Mouse (Mus musculus): Measurements from ENCODE around the gene Csrnp2. TPM values are rescaled to one million over a fixed set of nuclear protein-coding genes. Genes with fewer than 3 reads are reported as not detected.

Gene Csrnp2
- polyA plus RNA-seq, 1 experiment from 2014 or later, result 4.7 TPM

DNA sequence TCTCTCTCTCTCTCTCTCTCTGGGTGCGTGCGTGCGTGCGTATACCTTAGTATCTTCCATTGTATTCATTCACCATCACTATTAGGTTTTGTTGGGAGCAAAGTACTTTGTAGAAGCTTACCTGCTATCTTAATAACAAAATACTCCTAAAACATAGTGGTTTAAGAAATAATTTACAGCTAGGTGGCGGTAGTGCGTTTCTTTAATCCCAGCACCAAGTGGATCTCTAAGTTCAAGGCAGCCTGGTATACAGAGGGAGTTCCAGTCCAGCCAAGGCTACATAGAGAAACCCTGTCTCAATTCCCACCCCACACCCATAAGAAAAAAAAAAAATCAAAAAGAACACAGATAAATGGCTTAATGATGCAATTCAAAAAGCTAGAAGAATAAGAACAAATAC is 42.6 kb upstream of the Csrnp2 start:
- no peak for ATAC-seq
- TF ChIP-seq EP300 (IDR thresholded peaks at IDR 0.05) (no peak), CTCF (IDR thresholded peaks at IDR 0.05) (peak; percentile 66)
- Histone ChIP-seq H3K4me3 (ENCODE audit: low read depth, low read length) (no peak overlapping the region), H3K27ac (ENCODE audit: low read length) (no peak overlapping the region), H3K4me1 (ENCODE audit: insufficient read depth, low read depth, low read length) (no peaks in the 10 kb centered on the region), H3K36me3 (ENCODE audit: insufficient read depth, low read length) (no peaks in the 10 kb centered on the region), H3K9me3 (ENCODE audit: low read length) (no peaks in the 10 kb centered on the region), H3K4me2 (replicated peaks; ENCODE audit: low read depth, low read length) (no peak overlapping the region), H3K9ac (replicated peaks; ENCODE audit: low read depth) (no peak overlapping the region), H3K27me3 (replicated peaks; ENCODE audit: insufficient read depth, low read length) (no peaks in the 10 kb centered on the region)
- peak; percentile 84 for DNase-seq (ENCODE audit: low spot score)
- 81% methylated on average over 6 of the region's 6 CpGs for WGBS

DNA sequence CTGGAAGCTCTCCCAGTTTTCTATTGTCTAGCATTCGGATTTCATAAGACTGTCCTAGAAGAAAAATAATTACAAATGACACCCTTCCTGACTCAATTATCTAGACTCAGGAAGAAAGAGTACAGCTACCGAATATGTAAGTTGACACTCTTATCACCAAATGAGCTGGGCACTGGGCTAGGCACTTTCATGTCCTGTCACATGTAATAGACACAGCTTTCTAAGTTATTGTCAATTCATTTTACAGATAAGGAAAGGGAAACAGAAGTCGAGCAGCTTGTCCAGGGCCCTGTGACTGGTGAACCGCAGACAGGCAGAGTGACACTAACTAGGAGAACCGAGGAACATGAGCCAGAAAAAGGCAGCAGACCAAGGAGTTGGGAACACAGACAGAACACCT is 32.6 kb upstream of the Csrnp2 start:
- Histone ChIP-seq H3K27me3 (replicated peaks; ENCODE audit: insufficient read depth, low read length) (no peaks in the 10 kb centered on the region), H3K4me2 (replicated peaks; ENCODE audit: low read depth, low read length) (no peak overlapping the region), H3K9ac (replicated peaks; ENCODE audit: low read depth) (no peak overlapping the region), H3K9me3 (ENCODE audit: low read length) (no peaks in the 10 kb centered on the region), H3K4me3 (ENCODE audit: low read depth, low read length) (no peak overlapping the region), H3K36me3 (ENCODE audit: insufficient read depth, low read length) (no peaks in the 10 kb centered on the region), H3K4me1 (ENCODE audit: insufficient read depth, low read depth, low read length) (no peaks in the 10 kb centered on the region), H3K27ac (ENCODE audit: low read length) (no peak overlapping the region)
- no peak for DNase-seq (ENCODE audit: low spot score)
- ATAC-seq, result no peak
- 56% methylated on average over 5 of the region's 5 CpGs for WGBS
- TF ChIP-seq EP300 (IDR thresholded peaks at IDR 0.05) (no peak), CTCF (IDR thresholded peaks at IDR 0.05) (no peak)

DNA sequence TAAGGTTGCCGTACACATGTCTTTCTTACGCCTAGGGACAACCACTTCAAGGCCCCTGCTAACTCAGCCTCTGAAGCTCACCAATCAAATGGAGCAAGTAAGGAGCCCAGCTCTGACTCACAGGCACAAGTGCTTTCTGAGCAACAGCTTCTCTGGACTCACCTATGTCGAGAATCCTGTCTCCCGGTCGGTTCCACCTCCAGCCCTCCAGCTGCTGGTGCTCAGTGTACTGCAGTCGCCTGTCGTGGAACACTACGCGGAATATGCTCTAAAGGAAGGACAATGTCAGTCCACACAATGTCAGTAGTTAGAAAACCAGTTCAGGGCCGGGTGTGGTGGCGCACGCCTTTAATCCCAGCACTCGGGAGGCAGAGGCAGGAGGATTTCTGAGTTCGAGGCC is 30.1 kb upstream of the Csrnp2 start:
- Histone ChIP-seq H3K27me3 (replicated peaks; ENCODE audit: insufficient read depth, low read length) (no peaks in the 10 kb centered on the region), H3K27ac (ENCODE audit: low read length) (no peak overlapping the region), H3K9me3 (ENCODE audit: low read length) (no peaks in the 10 kb centered on the region), H3K9ac (replicated peaks; ENCODE audit: low read depth) (no peak overlapping the region), H3K4me3 (ENCODE audit: low read depth, low read length) (no peak overlapping the region), H3K4me2 (replicated peaks; ENCODE audit: low read depth, low read length) (no peak overlapping the region), H3K36me3 (ENCODE audit: insufficient read depth, low read length) (no peaks in the 10 kb centered on the region), H3K4me1 (ENCODE audit: insufficient read depth, low read depth, low read length) (no peaks in the 10 kb centered on the region)
- no peak for DNase-seq (ENCODE audit: low spot score)
- no peak for ATAC-seq
- WGBS, result 93% methylated on average over 14 of the region's 14 CpGs
- TF ChIP-seq EP300 (IDR thresholded peaks at IDR 0.05) (no peak), CTCF (IDR thresholded peaks at IDR 0.05) (no peak)

DNA sequence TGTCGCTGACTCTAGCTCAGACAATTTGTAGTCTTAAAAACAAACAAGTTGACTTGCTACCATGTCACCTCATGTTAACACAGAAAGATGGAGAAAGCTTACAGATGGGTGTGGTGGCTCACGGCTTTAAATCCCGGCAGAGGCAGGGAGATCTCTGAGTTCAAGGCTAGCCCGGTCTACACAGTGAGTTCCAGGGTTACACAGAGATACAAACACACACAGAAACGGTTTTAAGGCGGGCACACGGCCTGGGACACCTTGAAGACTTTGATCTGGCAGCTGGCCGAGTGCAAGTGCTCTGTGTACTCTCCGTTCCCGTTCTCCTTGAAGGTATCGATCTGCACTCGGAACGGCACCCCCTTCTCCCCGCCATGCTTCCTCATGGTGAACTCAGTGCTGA is 25.0 kb upstream of the Csrnp2 start:
- no peak overlapping the region for H3K4me3 ChIP-seq (ENCODE audit: low read depth, low read length)
- ATAC-seq (no peak), DNase-seq (ENCODE audit: low spot score) (no peak)
- H3K27me3 ChIP-seq (replicated peaks; ENCODE audit: insufficient read depth, low read length), result no peaks in the 10 kb centered on the region
- no peak overlapping the region for H3K27ac ChIP-seq (ENCODE audit: low read length)
- H3K9me3 ChIP-seq (ENCODE audit: low read length), result no peaks in the 10 kb centered on the region
- no peak for TF ChIP-seq EP300 (IDR thresholded peaks at IDR 0.05)
- 90% methylated on average over 14 of the region's 14 CpGs for WGBS
- H3K36me3 ChIP-seq (ENCODE audit: insufficient read depth, low read length), result peaks cover 12% of the 10 kb centered on the region
- H3K4me2 ChIP-seq (replicated peaks; ENCODE audit: low read depth, low read length), result no peak overlapping the region
- H3K9ac ChIP-seq (replicated peaks; ENCODE audit: low read depth), result no peak overlapping the region
- no peaks in the 10 kb centered on the region for H3K4me1 ChIP-seq (ENCODE audit: insufficient read depth, low read depth, low read length)

DNA sequence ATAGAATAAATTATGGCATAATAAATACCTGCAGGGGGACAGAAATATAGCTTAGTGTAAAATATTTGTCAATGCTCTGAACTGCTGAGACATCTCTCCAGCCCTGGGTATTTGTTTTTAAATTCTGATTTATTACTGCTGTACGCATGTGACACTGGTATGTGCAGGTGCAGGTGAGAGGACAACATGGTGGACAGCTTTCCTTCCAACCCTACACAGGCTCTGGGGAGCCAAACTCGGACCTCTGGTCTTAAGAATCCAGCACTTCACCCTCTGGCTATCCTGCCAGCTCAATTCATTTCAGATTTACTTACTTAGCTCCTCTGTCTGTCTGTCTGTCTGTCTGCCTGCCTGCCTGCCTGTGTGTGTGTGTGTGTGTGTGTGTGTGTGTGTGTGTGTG is 19.8 kb upstream of the Csrnp2 start:
- 89% methylated on average over 2 of the region's 2 CpGs for WGBS
- no peak overlapping the region for H3K27ac ChIP-seq (ENCODE audit: low read length)
- no peak overlapping the region for H3K9ac ChIP-seq (replicated peaks; ENCODE audit: low read depth)
- ATAC-seq, result no peak
- H3K4me2 ChIP-seq (replicated peaks; ENCODE audit: low read depth, low read length), result no peak overlapping the region
- no peaks in the 10 kb centered on the region for H3K27me3 ChIP-seq (replicated peaks; ENCODE audit: insufficient read depth, low read length)
- peaks cover 24% of the 10 kb centered on the region for H3K36me3 ChIP-seq (ENCODE audit: insufficient read depth, low read length)
- H3K9me3 ChIP-seq (ENCODE audit: low read length), result no peaks in the 10 kb centered on the region
- TF ChIP-seq EP300 (IDR thresholded peaks at IDR 0.05), result no peak
- TF ChIP-seq CTCF (IDR thresholded peaks at IDR 0.05), result no peak
- DNase-seq (ENCODE audit: low spot score), result no peak
- no peak overlapping the region for H3K4me3 ChIP-seq (ENCODE audit: low read depth, low read length)
- no peaks in the 10 kb centered on the region for H3K4me1 ChIP-seq (ENCODE audit: insufficient read depth, low read depth, low read length)

DNA sequence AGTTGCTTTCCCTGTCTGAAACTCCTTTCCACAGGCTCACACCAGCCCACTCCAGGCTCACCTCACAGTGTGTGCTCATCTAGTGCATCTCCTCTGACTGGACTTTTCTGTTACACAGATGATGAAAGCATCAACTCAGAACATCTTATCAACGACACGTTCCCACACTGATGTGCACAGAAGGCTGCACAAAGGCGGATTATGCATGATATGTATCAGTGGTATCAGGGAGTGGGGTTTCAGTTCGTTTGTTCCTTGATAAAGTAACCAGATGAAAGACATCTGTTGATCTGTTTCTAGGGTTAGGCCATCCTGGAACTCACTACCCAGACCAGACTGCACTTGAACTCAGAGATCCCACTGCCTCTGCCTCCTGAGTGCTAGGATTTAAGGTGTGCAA is 18.1 kb upstream of the Csrnp2 start:
- peaks cover 18% of the 10 kb centered on the region for H3K36me3 ChIP-seq (ENCODE audit: insufficient read depth, low read length)
- H3K9me3 ChIP-seq (ENCODE audit: low read length), result no peaks in the 10 kb centered on the region
- no peak for ATAC-seq
- no peak overlapping the region for H3K27ac ChIP-seq (ENCODE audit: low read length)
- H3K27me3 ChIP-seq (replicated peaks; ENCODE audit: insufficient read depth, low read length), result no peaks in the 10 kb centered on the region
- no peak overlapping the region for H3K4me2 ChIP-seq (replicated peaks; ENCODE audit: low read depth, low read length)
- no peak overlapping the region for H3K9ac ChIP-seq (replicated peaks; ENCODE audit: low read depth)
- DNase-seq (ENCODE audit: low spot score), result no peak
- no peaks in the 10 kb centered on the region for H3K4me1 ChIP-seq (ENCODE audit: insufficient read depth, low read depth, low read length)
- TF ChIP-seq EP300 (IDR thresholded peaks at IDR 0.05) (no peak), CTCF (IDR thresholded peaks at IDR 0.05) (no peak)
- no peak overlapping the region for H3K4me3 ChIP-seq (ENCODE audit: low read depth, low read length)
- whole genome bisulfite sequencing, result 78% methylated on average over 4 of the region's 4 CpGs

DNA sequence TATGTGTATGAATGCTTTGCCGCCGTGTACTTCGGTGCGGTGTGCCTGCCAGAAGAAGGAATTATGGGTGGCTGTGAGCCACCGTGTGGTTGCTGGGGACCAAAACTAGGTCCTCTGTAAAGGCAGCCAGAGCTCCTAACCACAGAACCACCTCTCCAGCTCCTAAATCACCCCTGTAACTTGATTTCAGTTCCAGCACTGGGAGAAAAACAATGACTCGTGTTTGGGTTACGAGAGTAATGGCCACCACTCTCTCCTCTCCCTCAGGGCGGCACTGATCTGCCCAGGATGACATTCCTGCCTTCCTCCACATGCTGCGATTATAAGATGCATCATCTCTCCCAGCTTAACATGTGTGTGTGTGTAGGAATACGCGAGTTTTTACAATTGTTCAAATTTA is 14.8 kb upstream of the Csrnp2 start:
- Histone ChIP-seq H3K27ac (ENCODE audit: low read length) (no peak overlapping the region), H3K4me2 (replicated peaks; ENCODE audit: low read depth, low read length) (no peak overlapping the region), H3K4me1 (ENCODE audit: insufficient read depth, low read depth, low read length) (no peaks in the 10 kb centered on the region), H3K27me3 (replicated peaks; ENCODE audit: insufficient read depth, low read length) (no peaks in the 10 kb centered on the region), H3K4me3 (ENCODE audit: low read depth, low read length) (no peak overlapping the region), H3K9me3 (ENCODE audit: low read length) (no peaks in the 10 kb centered on the region), H3K9ac (replicated peaks; ENCODE audit: low read depth) (no peak overlapping the region), H3K36me3 (ENCODE audit: insufficient read depth, low read length) (peaks cover 18% of the 10 kb centered on the region; the same call in 1 of the 2 replicates)
- WGBS, result 95% methylated on average over 11 of the region's 11 CpGs
- no peak for TF ChIP-seq EP300 (IDR thresholded peaks at IDR 0.05)
- TF ChIP-seq CTCF (IDR thresholded peaks at IDR 0.05), result no peak
- ATAC-seq (no peak), DNase-seq (ENCODE audit: low spot score) (no peak)

Data from lung, postnatal 0 days (tissue).